Mouse (Mus musculus): ENCODE measurements around the gene Tulp3.

- TF ChIP-seq CTCF (IDR thresholded peaks at IDR 0.05; ENCODE audit: low read depth) (no peak), EP300 (IDR thresholded peaks at IDR 0.05; ENCODE audit: low read depth) (no peak)
Measured at GRCm38 (mm10) chr6:128301891-128302290, 53.8 kb downstream of the Tulp3 start.

Measured in heart, postnatal 0 days (tissue).